Mouse (Mus musculus): Measurements from ENCODE around the gene Aspdh.

Gene Aspdh

GRCm38 (mm10) chr7:44500046-44500445, 34.9 kb downstream of the Aspdh start:
- peak in 1 of 2 experiments; percentile 12 for DNase-seq

- peak; percentile 83 to 89 for DNase-seq
Observed at GRCm38 (mm10) chr7:44501563-44502115, 36.4 kb downstream of the Aspdh start.

GRCm38 (mm10) chr7:44507491-44507890, 42.3 kb downstream of the Aspdh start:
- DNase-seq = no peak
